Mouse (Mus musculus): Measurements from ENCODE around the gene Pmm1. TPM values are rescaled to one million over a fixed set of nuclear protein-coding genes. Genes with fewer than 3 reads are reported as not detected.
"Not testable (repeated sequence)": the region's sequence is repeated elsewhere in the genome, so short reads cannot be mapped to it uniquely, and the experiment has no call there.

The Pmm1 gene
- polyA plus RNA-seq, 1 experiment: 6.3 TPM

GRCm38 (mm10) chr15:81912498-81912897, 48.2 kb downstream of the Pmm1 start:
- H3K4me1 ChIP-seq (ENCODE audit: control insufficient read depth): peaks cover 25% of the 10 kb centered on the region

GRCm38 (mm10) chr15:81908767-81909166, 52.0 kb downstream of the Pmm1 start:
- not testable (repeated sequence) for H3K27me3 ChIP-seq (ENCODE audit: control insufficient read depth); H3K4me3 ChIP-seq (replicated peaks); H3K4me1 ChIP-seq (ENCODE audit: control insufficient read depth); H3K9me3 ChIP-seq (ENCODE audit: control insufficient read depth, low read length)
- H3K36me3 ChIP-seq (ENCODE audit: control insufficient read depth): peaks cover 98% of the 10 kb centered on the region

More at GRCm38 (mm10) chr15:81912498-81912897, 48.2 kb downstream of the Pmm1 start:
- TF ChIP-seq TAL1 (IDR thresholded peaks at IDR 0.05; ENCODE audit: low read length): no peak
- TF ChIP-seq GATA1 (IDR thresholded peaks at IDR 0.05; ENCODE audit: low read length): no peak
- no peaks in the 10 kb centered on the region for H3K27me3 ChIP-seq (ENCODE audit: control insufficient read depth)
- H3K4me3 ChIP-seq (replicated peaks): no peak overlapping the region
- peaks cover 98% of the 10 kb centered on the region for H3K36me3 ChIP-seq (ENCODE audit: control insufficient read depth)
- no peaks in the 10 kb centered on the region for H3K9me3 ChIP-seq (ENCODE audit: control insufficient read depth, low read length)

GRCm38 (mm10) chr15:81907953-81908352, 52.8 kb downstream of the Pmm1 start:
- Histone ChIP-seq H3K27me3 (ENCODE audit: control insufficient read depth) (no peaks in the 10 kb centered on the region), H3K4me3 (replicated peaks) (no peak overlapping the region), H3K36me3 (ENCODE audit: control insufficient read depth) (peaks cover 98% of the 10 kb centered on the region), H3K9me3 (ENCODE audit: control insufficient read depth, low read length) (no peaks in the 10 kb centered on the region), H3K4me1 (ENCODE audit: control insufficient read depth) (no peaks in the 10 kb centered on the region; the same call in 1 of the 2 replicates)
- TF ChIP-seq GATA1 (IDR thresholded peaks at IDR 0.05; ENCODE audit: low read length) (no peak), TAL1 (IDR thresholded peaks at IDR 0.05; ENCODE audit: low read length) (no peak)

GRCm38 (mm10) chr15:81904939-81905338, 55.8 kb downstream of the Pmm1 start:
- Histone ChIP-seq H3K27me3 (ENCODE audit: control insufficient read depth) (no peaks in the 10 kb centered on the region), H3K4me1 (ENCODE audit: control insufficient read depth) (no peaks in the 10 kb centered on the region), H3K4me3 (replicated peaks) (no peak overlapping the region), H3K36me3 (ENCODE audit: control insufficient read depth) (peaks cover 99% of the 10 kb centered on the region), H3K9me3 (ENCODE audit: control insufficient read depth, low read length) (no peaks in the 10 kb centered on the region)
- no peak for TF ChIP-seq TAL1 (IDR thresholded peaks at IDR 0.05; ENCODE audit: low read length)
- TF ChIP-seq GATA1 (IDR thresholded peaks at IDR 0.05; ENCODE audit: low read length): no peak

Other genes with a start within 250 kb of the Pmm1 start
- gene Zc3h7b, start 215.9 kb downstream of the Pmm1 start, polyA plus RNA-seq (2012): 0.78 and 0.85 TPM in 2 replicates
- 43.1 and 44.2 TPM in 2 replicates for gene Rangap1, start 215.4 kb downstream of the Pmm1 start, polyA plus RNA-seq (2012)
- gene Tef, start 158.5 kb downstream of the Pmm1 start, polyA plus RNA-seq (2012): 0.26 and 0.90 TPM in 2 replicates
- 1.7 and 2.3 TPM in 2 replicates for gene Tob2, start 102.1 kb downstream of the Pmm1 start, polyA plus RNA-seq (2012)
- 1.9 and 3.0 TPM in 2 replicates for gene Phf5a, start 89.0 kb downstream of the Pmm1 start, polyA plus RNA-seq (2012)
- gene Aco2, start 88.6 kb downstream of the Pmm1 start, polyA plus RNA-seq (2012): 17.5 and 19.1 TPM in 2 replicates
- 5.2 and 7.4 TPM in 2 replicates for gene Polr3h, start 34.7 kb downstream of the Pmm1 start, polyA plus RNA-seq (2012)
- gene Csdc2, start 24.2 kb downstream of the Pmm1 start, polyA plus RNA-seq (2012): not detected in 2 replicates
- not detected in 2 replicates for gene 1700029P11Rik, start 19.6 kb upstream of the Pmm1 start, polyA plus RNA-seq (2012)
- 1.2 and 1.4 TPM in 2 replicates for gene Xrcc6, start 26.9 kb upstream of the Pmm1 start, polyA plus RNA-seq (2012)
- 2.9 and 4.2 TPM in 2 replicates for gene Desi1, start 72.9 kb upstream of the Pmm1 start, polyA plus RNA-seq (2012)
- 3.0 and 10.5 TPM in 2 replicates for gene Snu13, start 86.7 kb upstream of the Pmm1 start, polyA plus RNA-seq (2012)
- gene 4930407I10Rik, start 98.2 kb upstream of the Pmm1 start, polyA plus RNA-seq (2012): 0.01 TPM in 1 of 2 replicates, not detected in the other
- not detected in 2 replicates for gene Mei1, start 109.1 kb upstream of the Pmm1 start, polyA plus RNA-seq (2012)
- 0.70 and 0.73 TPM in 2 replicates for gene Ccdc134, start 167.0 kb upstream of the Pmm1 start, polyA plus RNA-seq (2012)
- 14.2 and 17.0 TPM in 2 replicates for gene Srebf2, start 186.3 kb upstream of the Pmm1 start, polyA plus RNA-seq (2012)